Mouse (Mus musculus) midbrain, embryonic 10.5 days (tissue): ENCODE results near the gene Tcaf1. TPM values are rescaled to one million over a fixed set of nuclear protein-coding genes. Genes with fewer than 3 reads are reported as not detected.

Experiments used
- DNase-seq: peaks from one replicate; pipeline ENCODE4 v3.0.0-alpha.2; 2017; ENCODE audit warnings: low spot score
- H3K27ac ChIP-seq: fragments of 300-500 bp; sonication (generic); replicated peaks from 2 replicates; pipeline ENCODE4 v1.5.1; 2016; ENCODE audit warnings: mild to moderate bottlenecking
- H3K27me3 ChIP-seq: fragments of 300-500 bp; sonication (generic); 2 replicates; pipeline ENCODE4 v1.6.1; 2016; ENCODE audit warnings: low read depth, mild to moderate bottlenecking; ENCODE audit not compliant: poor library complexity, severe bottlenecking
- H3K36me3 ChIP-seq: fragments of 300-500 bp; sonication (generic); 2 replicates; pipeline ENCODE4 v1.6.1; 2016; ENCODE audit warnings: mild to moderate bottlenecking, moderate library complexity
- H3K4me1 ChIP-seq: fragments of 300-500 bp; sonication (generic); 2 replicates; pipeline ENCODE4 v1.6.1; 2016
- H3K4me3 ChIP-seq: fragments of 300-500 bp; sonication (generic); 2 replicates; pipeline ENCODE4 v1.5.1; 2016; ENCODE audit warnings: mild to moderate bottlenecking, moderate library complexity
- H3K9me3 ChIP-seq: fragments of 300-500 bp; sonication (generic); replicated peaks from 2 replicates; pipeline ENCODE4 v1.6.1; 2016; ENCODE audit warnings: mild to moderate bottlenecking
- WGBS: fragments of 180-500 bp; shearing (Covaris S2); methylation state at CpG from one replicate; pipeline ENCODE4 v1.1.7; 2016; 5-methylcytosine and 5-hydroxymethylcytosine counted together
- polyA plus RNA-seq: library from polyadenylated mRNA; unstranded; fragments of >200 nt; fragmentation: Nextera tagmentation; extraction: Ambion mirVana; gene quantifications from 2 replicates; pipeline ENCODE4 v1.2.1, GENCODE M21; 2016

Gene Tcaf1
- 106 and 146 TPM in 2 replicates for polyA plus RNA-seq

DNA sequence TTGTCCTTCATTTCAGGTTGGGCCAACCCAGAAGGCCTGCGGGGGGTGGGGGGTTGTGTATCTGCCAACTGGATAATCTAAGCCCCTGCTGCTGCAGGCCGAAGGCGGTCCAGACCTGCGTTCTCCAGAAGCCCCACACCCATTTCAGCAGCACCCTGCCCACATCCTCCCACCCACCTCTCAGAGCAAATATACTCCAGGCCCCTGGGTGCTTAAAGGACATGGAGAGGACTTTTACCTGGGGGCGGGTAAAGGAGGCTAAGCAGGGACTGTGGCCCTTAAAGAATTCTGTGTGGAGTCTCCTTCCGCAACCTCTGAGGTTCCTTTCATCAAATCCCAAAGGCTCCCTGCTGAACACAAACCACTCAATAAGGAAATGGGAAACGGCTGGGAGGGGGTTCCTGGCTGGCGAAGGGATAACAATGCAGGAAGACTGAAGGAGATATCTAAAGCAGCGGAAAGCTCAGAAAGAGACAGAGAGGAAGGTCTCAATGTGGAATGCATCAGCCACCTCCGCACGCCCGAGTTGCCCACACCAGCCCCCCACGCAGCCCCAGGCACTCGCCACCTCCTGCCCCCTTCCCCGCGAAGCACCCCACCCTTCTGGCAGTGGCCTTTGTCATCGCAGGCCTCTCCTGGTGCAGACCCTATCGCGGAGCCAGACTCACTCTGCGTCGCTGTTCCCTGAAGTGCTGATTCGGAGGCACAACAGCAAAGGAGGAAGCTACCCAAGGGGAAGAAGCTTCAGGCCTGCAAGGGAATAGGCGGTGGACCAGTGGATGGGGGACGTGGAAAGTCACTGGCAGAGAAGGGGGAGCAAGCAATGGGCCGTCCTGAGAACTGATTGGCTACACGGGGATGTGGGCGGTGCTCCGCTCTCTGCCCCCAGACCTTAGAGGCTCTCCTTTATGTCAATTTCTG is at the start of gene Tcaf1:
TSS of gene Tcaf1 (minus strand) at position 798 of the 921 bp plus-strand sequence.
- Histone ChIP-seq H3K27me3 (no peaks in the 10 kb centered on the region), H3K9me3 (no peaks in the 10 kb centered on the region), H3K27ac (peak within 1 kb of the TSS; percentile 96), H3K4me1 (peaks cover 22% of the 10 kb centered on the region), H3K36me3 (no peaks in the 10 kb centered on the region), H3K4me3 (peak within 1 kb of the TSS; percentile 82)
- DNase-seq, result peak; percentile 86
- 2% methylated on average over 28 of the region's 28 CpGs for WGBS

DNA sequence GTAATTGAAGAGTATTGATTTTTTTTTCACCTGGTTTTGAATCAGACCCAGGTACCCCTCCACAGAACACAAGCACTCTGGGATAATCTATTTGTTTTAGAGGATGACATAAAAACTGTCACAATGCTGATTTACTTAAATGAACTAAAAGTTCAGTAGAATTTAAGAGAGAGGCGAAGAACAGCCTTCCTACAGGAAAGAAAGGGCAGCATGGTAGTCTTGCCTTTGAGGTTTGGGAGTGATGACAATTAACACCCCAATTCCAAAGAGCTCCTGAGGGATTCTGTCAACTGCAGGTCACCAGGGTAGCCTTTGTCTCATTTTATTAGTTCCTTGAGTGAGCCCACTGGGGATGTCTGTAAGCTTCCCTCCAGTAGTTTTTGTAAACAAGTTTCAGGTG is 46.2 kb upstream of the Tcaf1 start, which contains the start of gene Olfr38:
TSS of gene Olfr38 (plus strand) at position 301 of the 400 bp plus-strand sequence.
- Histone ChIP-seq H3K27ac (no peak within 1 kb of the TSS), H3K4me1 (no peaks in the 10 kb centered on the region), H3K27me3 (no peaks in the 10 kb centered on the region), H3K36me3 (no peaks in the 10 kb centered on the region), H3K4me3 (no peak within 1 kb of the TSS), H3K9me3 (no peaks in the 10 kb centered on the region)
- WGBS, result 79% methylated on average over 1 of the region's 1 CpGs
- no peak for DNase-seq

DNA sequence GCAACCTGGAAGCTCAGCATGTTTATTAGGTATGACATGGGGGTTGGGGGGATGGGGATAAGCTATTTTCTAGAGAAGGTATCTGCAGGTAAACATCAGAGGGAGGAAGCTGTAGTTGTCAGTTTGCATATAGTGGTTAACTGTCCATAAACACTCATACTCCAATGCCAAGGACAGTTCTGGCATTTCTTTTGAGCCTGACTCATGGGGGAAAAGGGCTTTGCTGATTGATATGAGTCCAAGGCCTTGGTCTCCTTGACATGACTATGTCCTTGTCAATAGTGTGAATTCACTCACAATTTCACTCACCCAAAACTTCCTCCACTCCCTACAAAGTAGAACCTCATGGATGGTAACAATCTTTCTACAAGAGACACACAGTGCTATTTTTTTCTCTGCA is 38.0 kb upstream of the Tcaf1 start:
- DNase-seq, result no peak
- no peaks in the 10 kb centered on the region for H3K4me1 ChIP-seq
- no peaks in the 10 kb centered on the region for H3K9me3 ChIP-seq
- H3K36me3 ChIP-seq, result no peaks in the 10 kb centered on the region
- no peak overlapping the region for H3K27ac ChIP-seq
- H3K27me3 ChIP-seq, result no peaks in the 10 kb centered on the region
- no peak overlapping the region for H3K4me3 ChIP-seq

DNA sequence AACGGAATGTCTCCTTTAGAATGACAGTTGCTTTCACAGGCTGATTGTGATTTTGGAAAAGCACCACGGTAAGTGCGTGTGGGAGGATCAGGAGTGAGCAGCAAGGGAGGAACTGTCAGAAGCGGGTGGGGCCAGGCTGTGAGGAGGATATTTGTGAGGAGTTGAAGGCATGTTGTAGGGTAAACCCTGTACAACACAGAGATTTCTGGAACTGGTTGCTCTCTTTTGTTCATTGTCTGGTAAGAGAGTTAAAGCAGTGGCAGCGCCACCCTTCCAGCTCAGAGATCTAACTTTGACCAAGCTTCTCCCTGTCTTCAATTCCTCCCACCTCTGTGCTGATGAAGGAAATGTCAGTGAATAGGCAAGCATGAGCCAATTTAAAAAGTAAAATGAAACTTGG is 32.4 kb upstream of the Tcaf1 start:
- WGBS, result 82% methylated on average over 5 of the region's 5 CpGs
- no peak overlapping the region for H3K27ac ChIP-seq
- H3K36me3 ChIP-seq, result no peaks in the 10 kb centered on the region
- H3K4me1 ChIP-seq, result no peaks in the 10 kb centered on the region
- no peak overlapping the region for H3K4me3 ChIP-seq
- no peaks in the 10 kb centered on the region for H3K9me3 ChIP-seq
- no peaks in the 10 kb centered on the region for H3K27me3 ChIP-seq
- no peak for DNase-seq

DNA sequence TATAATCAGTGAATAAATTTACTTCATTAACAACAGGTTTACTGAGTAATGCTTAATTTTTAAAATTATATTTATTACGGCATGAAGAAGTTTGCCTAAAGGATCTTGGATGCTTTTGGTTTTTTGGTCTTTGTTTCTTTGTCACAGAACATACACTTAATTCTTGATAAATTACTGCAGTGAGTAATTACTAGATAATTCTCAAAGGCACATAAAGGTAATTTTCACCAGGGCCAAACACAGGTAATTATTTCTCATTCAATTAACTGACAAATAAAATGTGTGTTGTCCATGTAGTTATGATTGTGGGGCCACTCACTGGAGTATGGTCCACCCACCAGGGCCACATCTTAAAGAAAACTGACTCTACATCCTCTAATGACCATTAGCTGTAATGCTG is 29.2 kb upstream of the Tcaf1 start, which contains the start of gene Olfr453:
TSS of gene Olfr453 (plus strand) at position 301 of the 400 bp plus-strand sequence.
- no peak within 1 kb of the TSS for H3K27ac ChIP-seq
- WGBS, result 94% methylated on average over 1 of the region's 1 CpGs

DNA sequence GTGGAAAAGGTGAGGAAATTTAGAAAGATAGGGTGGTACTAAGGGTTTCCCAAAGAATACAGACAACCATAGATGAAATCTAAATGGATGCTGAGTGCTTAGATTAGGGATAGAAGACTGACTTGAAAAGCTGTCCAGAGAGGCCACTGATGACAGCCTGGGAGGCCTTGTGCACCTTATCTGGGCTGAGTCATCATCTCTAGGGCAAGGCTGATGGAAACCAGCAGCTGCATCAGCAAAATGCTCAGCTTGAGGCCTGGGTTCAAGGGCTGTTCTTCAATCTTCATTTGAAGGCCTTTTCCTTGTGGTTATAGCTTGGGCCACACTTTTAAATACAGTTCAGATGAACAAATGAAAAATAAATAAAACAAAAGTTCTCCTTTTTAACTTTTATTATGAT is 8.1 kb upstream of the Tcaf1 start:
- DNase-seq, result no peak
- no peak overlapping the region for H3K27ac ChIP-seq
- H3K27me3 ChIP-seq, result no peaks in the 10 kb centered on the region
- H3K4me3 ChIP-seq, result no peak overlapping the region
- H3K36me3 ChIP-seq, result no peaks in the 10 kb centered on the region
- no peaks in the 10 kb centered on the region for H3K9me3 ChIP-seq
- H3K4me1 ChIP-seq, result peaks cover 11% of the 10 kb centered on the region

More for the DNA sequence above, 29.2 kb upstream of the Tcaf1 start, which contains the start of gene Olfr453:
- H3K27me3 ChIP-seq, result no peaks in the 10 kb centered on the region
- no peaks in the 10 kb centered on the region for H3K36me3 ChIP-seq
- H3K4me1 ChIP-seq, result no peaks in the 10 kb centered on the region
- H3K9me3 ChIP-seq, result no peaks in the 10 kb centered on the region
- no peak for DNase-seq
- no peak within 1 kb of the TSS for H3K4me3 ChIP-seq

DNA sequence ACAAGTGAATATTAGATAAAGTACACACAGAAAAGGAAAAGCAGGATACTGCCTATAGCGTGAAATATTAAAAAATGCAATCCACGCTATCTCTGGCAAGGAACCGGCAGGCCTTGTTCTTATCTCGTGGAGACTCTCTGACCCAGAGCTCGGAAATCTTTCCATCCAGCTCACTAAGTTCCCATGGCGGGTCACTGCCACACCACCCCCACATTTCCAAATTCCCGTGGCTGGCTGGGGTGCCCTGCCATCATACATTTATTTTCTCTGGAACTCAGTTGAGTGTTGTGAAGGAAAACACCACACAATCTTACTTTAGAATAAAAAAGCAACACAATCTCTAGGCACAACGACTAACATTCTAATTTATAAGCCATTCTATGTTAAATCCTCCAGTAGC is 4.8 kb upstream of the Tcaf1 start:
- H3K9me3 ChIP-seq, result no peaks in the 10 kb centered on the region
- H3K36me3 ChIP-seq, result no peaks in the 10 kb centered on the region
- WGBS, result 66% methylated on average over 8 of the region's 8 CpGs
- H3K27ac ChIP-seq, result no peak overlapping the region
- peaks cover 11% of the 10 kb centered on the region for H3K4me1 ChIP-seq
- DNase-seq, result no peak
- H3K27me3 ChIP-seq, result no peaks in the 10 kb centered on the region
- H3K4me3 ChIP-seq, result no peak overlapping the region

DNA sequence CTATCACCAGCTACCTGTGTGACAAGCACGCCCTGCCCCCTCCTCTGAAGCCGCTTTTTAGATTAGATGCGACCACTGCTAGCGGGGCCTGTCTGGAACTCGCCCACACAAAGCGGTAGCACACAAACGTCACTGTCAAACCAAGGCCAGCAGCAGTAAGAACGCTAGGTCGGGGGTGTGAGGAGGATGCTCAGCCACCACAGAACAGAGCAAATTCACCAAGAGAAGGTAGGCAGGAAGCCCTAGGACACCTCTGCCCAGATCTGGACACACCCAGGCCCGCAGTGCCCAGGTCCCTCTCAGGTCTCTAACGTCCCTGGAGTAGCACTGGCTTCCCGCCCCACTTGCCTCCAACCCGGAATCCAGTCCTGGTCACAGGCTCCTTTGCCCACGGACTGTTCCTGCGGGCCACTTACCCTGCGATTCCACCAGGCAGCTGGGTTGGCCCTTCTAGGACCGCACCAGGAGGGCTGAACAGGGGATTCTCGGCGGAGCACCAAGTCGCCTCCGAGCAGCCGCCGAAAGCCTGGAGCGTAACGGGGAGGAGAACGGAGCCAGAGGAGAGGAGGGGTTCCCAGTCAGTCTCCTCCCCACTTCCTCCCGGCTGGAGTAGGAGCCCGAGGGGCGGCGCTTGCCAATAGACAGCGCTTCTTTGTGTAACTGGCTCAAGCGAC is 17.2 kb downstream of the Tcaf1 start:
- DNase-seq, result peak; percentile 86
- H3K36me3 ChIP-seq, result peaks cover 28% of the 10 kb centered on the region
- peaks cover 33% of the 10 kb centered on the region for H3K4me1 ChIP-seq
- H3K4me3 ChIP-seq, result peak overlapping the region; percentile 79
- H3K27me3 ChIP-seq, result no peaks in the 10 kb centered on the region
- peak overlapping the region; percentile 95 for H3K27ac ChIP-seq
- no peaks in the 10 kb centered on the region for H3K9me3 ChIP-seq
- WGBS, result under 1% methylated on average over 32 of the region's 32 CpGs

DNA sequence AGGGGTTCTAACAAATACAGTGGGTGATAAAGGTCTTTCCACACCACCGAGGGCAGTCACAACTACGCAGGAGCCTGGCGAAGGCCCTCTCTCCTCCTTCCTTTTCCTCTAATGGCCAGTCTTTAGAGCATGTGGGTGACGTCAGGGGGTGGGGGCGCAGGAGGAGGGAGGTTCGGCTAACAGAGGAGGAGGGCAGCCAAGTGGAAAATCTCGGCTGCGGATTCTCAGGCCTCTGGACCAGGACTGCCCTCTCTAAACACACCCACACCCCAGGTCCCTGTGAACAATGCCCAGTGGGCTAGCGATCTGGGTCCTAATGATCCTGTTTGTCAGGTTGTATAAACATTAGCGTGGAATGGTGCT is 17.8 kb downstream of the Tcaf1 start:
- under 1% methylated on average over 10 of the region's 10 CpGs for WGBS
- peak; percentile 85 for DNase-seq
- H3K27ac ChIP-seq, result peak overlapping the region; percentile 95

DNA sequence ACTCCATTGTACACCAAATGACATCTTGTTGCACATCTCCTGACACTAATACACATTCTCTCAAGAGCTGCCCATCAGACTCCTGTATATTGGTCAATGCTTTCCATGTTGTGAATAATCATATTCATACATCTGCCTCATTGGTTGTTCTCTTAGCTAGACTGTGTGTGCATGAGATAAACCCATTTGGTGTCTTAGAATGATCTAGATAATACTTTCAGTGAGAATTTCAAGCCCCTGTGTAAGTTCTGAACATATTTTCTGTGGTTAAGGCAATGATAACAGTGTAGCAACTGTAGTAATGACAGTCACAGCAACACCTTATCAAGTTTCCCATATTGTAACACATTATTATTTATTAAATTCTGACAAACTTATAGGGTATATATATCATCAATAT is 20.1 kb downstream of the Tcaf1 start:
- no peak overlapping the region for H3K27ac ChIP-seq
- H3K4me3 ChIP-seq, result no peak overlapping the region
- peaks cover 43% of the 10 kb centered on the region for H3K36me3 ChIP-seq
- H3K27me3 ChIP-seq, result no peaks in the 10 kb centered on the region
- DNase-seq, result no peak
- no peaks in the 10 kb centered on the region for H3K9me3 ChIP-seq
- H3K4me1 ChIP-seq, result peaks cover 33% of the 10 kb centered on the region

More for the DNA sequence above, 17.8 kb downstream of the Tcaf1 start:
- H3K4me3 ChIP-seq, result peak overlapping the region; percentile 79
- H3K36me3 ChIP-seq, result peaks cover 27% of the 10 kb centered on the region
- peaks cover 33% of the 10 kb centered on the region for H3K4me1 ChIP-seq
- H3K27me3 ChIP-seq, result no peaks in the 10 kb centered on the region
- H3K9me3 ChIP-seq, result no peaks in the 10 kb centered on the region

DNA sequence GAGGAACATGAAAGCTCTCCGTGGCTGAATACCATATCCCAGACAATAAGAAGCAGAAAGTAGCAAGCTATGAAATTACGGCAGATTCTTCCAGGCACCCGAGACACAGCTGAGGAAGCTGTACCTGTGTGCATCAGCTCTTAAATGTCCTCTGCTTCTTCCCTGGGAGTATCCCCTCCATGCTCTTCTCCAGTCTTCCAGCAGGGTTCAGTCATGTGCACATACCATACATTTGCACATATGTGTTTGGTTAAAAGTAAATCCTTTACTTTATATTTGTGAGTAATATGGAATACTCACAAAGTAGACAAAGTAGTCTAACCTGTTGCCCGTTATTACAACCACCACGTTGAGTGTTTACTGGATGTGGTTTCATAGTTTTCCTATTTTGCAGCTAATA is 22.0 kb downstream of the Tcaf1 start:
- H3K4me3 ChIP-seq, result no peak overlapping the region
- H3K36me3 ChIP-seq, result peaks cover 56% of the 10 kb centered on the region
- WGBS, result 89% methylated on average over 5 of the region's 5 CpGs
- no peak for DNase-seq
- no peaks in the 10 kb centered on the region for H3K27me3 ChIP-seq
- no peak overlapping the region for H3K27ac ChIP-seq
- H3K4me1 ChIP-seq, result peaks cover 23% of the 10 kb centered on the region
- H3K9me3 ChIP-seq, result no peaks in the 10 kb centered on the region

DNA sequence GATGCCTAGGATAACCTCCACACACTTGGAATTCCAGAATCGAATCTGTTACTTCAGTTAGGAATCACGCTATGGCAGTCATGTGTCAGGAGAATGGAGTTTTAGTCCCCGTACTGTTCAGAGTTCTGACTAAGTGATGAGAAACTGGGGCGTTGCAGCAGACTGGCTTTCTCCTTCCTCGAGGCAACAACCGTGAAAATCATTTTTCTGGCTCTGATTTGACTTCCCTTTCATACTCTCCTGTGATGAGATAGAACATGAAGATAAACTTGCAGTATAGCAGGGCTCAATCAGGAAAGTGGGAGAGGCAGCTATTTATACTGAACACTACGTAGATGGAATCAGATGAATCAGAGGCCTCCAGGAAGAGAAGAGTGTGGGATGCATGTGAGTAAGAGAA is 29.8 kb downstream of the Tcaf1 start:
- Histone ChIP-seq H3K9me3 (no peaks in the 10 kb centered on the region), H3K27ac (no peak overlapping the region), H3K4me1 (no peaks in the 10 kb centered on the region), H3K4me3 (no peak overlapping the region), H3K27me3 (no peaks in the 10 kb centered on the region), H3K36me3 (peaks cover 79% of the 10 kb centered on the region)
- whole genome bisulfite sequencing, result 93% methylated on average over 7 of the region's 7 CpGs
- no peak for DNase-seq

DNA sequence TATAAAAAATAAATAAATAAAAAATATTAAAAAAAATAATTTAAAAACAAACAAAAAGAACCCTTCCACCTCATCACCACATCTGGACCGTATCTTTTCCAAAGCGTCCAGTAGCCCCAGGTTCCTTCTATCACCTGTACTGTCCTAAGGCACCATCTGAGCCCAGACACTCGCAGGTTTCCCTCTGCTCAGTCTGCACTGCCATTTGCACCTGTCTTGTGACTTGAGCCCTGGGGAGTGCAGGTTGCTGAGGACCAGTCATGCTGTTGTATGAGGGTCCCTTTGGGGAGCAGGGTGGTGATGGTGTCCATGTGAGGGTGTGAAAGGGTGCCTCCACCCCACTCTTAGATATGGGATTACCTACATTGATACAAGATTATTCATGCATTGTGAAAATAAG is 33.9 kb downstream of the Tcaf1 start:
- DNase-seq, result no peak
- Histone ChIP-seq H3K27ac (no peak overlapping the region), H3K4me3 (no peak overlapping the region), H3K4me1 (no peaks in the 10 kb centered on the region), H3K27me3 (no peaks in the 10 kb centered on the region), H3K36me3 (peaks cover 94% of the 10 kb centered on the region), H3K9me3 (no peaks in the 10 kb centered on the region)
- 95% methylated on average over 3 of the region's 3 CpGs for WGBS
